Mouse (Mus musculus): Measurements from ENCODE around the gene Prkci. TPM values are rescaled to one million over a fixed set of nuclear protein-coding genes. Genes with fewer than 3 reads are reported as not detected.

Gene Prkci
- polyA plus RNA-seq, 1 experiment from 2014 or later: 43.5 TPM

DNA sequence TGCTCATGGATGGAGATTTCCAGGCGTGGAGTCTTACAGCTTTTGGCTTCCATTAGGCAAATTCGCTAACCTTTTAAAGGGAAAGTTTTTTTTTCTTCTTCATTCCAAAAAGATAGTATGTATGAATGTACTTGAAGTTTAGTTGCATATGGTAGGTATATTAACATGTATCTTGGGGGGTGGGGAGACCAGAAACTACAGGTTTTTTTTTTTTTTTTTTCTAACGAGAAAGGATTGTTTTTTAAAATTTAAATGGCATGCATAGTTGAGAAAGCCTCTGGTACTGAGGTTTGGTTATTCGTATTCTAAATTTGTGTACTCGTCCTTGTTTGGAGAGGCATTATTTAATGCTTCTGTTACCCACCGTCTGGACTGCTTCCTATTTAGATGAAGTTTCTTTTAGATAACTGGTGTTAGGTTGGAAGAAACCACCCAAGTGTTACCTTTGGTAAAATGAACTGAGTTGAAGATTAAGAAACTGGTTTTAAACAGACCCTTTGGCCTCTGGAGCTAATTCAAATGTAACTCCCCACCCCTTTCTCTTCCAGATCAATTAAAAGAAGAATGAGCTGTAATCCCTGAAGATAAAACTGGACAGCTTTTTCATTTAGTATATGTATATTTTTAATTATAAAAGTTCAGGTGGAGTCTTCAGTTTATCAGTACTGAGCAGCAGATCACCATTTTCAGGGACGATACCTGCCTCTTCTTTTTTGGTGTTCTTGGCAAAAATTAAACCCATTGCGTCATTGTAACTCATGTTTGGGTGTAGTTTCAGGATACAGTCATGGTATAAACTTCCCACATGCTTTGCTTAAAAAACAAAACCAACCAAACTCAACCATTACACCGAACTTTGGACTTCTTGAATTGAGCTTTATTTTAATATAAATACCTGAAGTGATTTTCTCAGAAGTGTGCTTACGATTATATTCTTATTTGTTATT is 100.9 kb downstream of the Prkci start:
- peaks cover 48% of the 10 kb centered on the region for H3K4me1 ChIP-seq
- peak overlapping the region; percentile 99 for H3K27ac ChIP-seq (replicated peaks)
- WGBS: 43% methylated on average over 10 of the region's 10 CpGs

DNA sequence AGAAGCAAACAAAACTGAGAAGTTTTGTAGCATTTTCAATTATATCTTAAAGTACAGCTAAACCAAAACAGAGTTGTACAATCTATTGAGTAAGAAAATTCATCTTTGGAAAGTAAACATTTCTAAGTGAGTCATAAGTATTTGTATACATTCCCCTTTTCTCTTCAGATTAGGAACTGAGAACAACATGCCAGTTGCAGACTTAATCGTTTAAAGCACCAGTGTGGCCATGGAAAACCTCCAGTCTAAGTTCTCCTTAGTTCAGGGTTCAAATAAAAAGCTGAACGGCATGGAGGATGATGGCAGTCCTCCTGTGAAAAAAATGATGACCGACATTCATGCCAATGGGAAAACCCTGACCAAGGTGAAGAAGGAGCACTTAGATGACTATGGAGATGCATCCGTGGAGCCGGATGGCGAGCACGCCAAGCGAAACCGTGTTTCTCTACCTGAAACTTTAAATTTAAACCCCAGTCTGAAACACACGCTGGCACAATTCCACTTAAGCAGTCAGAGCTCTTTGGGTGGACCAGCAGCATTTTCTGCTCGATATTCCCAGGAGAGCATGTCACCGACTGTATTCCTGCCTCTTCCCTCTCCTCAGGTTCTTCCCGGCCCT is 101.7 kb downstream of the Prkci start:
- Histone ChIP-seq H3K27ac (replicated peaks) (no peak overlapping the region), H3K4me3 (peak overlapping the region; percentile 98; the same call in 1 of the 2 replicates), H3K4me1 (peaks cover 48% of the 10 kb centered on the region), H3K36me3 (replicated peaks) (peaks cover 29% of the 10 kb centered on the region), H3K9me3 (no peaks in the 10 kb centered on the region), H3K27me3 (replicated peaks; ENCODE audit: low read depth, poor library complexity, severe bottlenecking) (no peaks in the 10 kb centered on the region)
- 89% methylated on average over 13 of the region's 13 CpGs for WGBS
- no peak for DNase-seq (ENCODE audit: low spot score)

More for the DNA sequence above, 100.9 kb downstream of the Prkci start:
- peak overlapping the region; percentile 98 for H3K4me3 ChIP-seq
- no peaks in the 10 kb centered on the region for H3K27me3 ChIP-seq (replicated peaks; ENCODE audit: low read depth, poor library complexity, severe bottlenecking)
- no peak for DNase-seq (ENCODE audit: low spot score)
- H3K9me3 ChIP-seq: no peaks in the 10 kb centered on the region
- H3K36me3 ChIP-seq (replicated peaks): peaks cover 26% of the 10 kb centered on the region

DNA sequence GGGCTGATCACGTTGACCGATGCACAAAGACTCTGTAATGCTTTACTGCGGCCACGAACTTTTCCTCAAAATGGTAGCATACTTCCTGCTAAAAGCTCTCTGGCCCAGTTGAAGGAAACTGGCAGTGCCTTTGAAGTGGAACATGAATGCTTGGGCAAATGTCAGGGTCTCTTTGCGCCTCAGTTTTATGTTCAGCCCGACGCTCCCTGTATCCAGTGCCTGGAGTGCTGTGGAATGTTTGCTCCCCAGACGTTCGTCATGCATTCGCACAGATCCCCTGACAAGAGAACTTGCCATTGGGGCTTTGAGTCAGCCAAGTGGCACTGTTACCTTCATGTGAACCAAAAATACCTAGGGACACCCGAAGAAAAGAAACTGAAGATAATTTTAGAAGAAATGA is 102.4 kb downstream of the Prkci start:
- Histone ChIP-seq H3K9me3 (no peaks in the 10 kb centered on the region), H3K27ac (replicated peaks) (no peak overlapping the region), H3K36me3 (replicated peaks) (peaks cover 30% of the 10 kb centered on the region), H3K4me3 (peak overlapping the region; percentile 34; the same call in 1 of the 2 replicates), H3K27me3 (replicated peaks; ENCODE audit: low read depth, poor library complexity, severe bottlenecking) (no peaks in the 10 kb centered on the region), H3K4me1 (peaks cover 43% of the 10 kb centered on the region)
- DNase-seq (ENCODE audit: low spot score): no peak
- 80% methylated on average over 11 of the region's 11 CpGs for WGBS

DNA sequence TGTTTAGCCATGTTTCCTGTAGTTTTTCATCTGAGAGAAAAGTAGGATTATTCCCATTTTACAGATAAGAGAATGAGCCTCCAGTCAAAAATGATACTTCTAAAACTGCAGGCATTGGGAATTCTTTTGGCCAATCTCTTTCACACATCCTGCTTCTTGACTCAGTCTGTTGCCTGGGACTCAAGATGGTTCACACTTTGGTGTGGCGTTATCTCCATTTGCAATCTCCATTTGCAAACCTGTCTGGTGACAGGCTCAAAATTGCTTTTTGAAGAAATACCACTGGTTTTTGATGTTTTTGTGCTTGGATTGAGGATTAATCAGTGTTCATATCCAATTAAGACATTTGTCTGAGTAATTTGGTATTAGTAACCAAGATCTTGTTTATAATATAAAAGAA is 103.0 kb downstream of the Prkci start:
- Histone ChIP-seq H3K4me1 (peaks cover 39% of the 10 kb centered on the region), H3K4me3 (peak overlapping the region; percentile 34; the same call in 1 of the 2 replicates), H3K27ac (replicated peaks) (no peak overlapping the region), H3K9me3 (no peaks in the 10 kb centered on the region), H3K36me3 (replicated peaks) (peaks cover 35% of the 10 kb centered on the region), H3K27me3 (replicated peaks; ENCODE audit: low read depth, poor library complexity, severe bottlenecking) (no peaks in the 10 kb centered on the region)
- no peak for DNase-seq (ENCODE audit: low spot score)
- 88% methylated on average over 1 of the region's 1 CpGs for WGBS

DNA sequence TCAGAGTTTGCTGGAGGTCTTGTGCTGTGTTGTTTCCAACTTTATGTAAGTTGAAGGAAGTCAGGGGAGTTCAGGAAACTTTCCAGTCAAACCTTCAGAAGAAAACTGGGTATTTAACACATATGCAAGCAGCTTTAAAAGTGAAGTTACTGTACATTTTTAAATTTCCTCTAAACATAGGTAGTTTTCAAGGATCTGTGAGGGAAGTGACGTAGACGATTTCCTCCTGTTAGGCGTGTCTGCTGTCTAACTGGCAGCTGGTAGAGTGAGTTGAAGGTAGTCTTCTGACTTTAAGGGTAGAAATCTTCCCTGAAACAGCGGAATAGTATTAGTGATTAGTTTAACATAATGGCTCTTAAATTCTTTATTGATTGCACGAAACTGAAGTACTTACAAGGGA is 104.5 kb downstream of the Prkci start:
- no peaks in the 10 kb centered on the region for H3K27me3 ChIP-seq (replicated peaks; ENCODE audit: low read depth, poor library complexity, severe bottlenecking)
- 87% methylated on average over 5 of the region's 5 CpGs for WGBS

DNA sequence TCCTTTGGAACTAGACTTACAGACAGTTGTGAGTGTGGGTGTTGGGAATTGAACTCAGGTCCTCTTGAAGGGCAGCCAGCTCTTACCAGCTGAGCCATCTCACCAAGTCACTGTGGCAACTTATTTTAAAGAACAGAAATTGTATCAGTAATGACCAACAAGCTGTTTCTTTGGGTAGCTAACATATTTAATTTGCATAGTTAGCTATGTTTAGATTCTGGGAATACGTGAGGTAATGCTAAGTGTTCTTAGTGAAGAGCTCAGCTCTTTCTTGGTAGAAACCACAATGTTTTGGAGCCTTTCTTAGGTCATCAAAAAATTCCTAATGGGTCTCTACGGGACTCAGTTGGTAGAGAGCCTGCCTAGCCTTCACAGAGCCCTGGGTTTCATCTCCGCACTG is 105.3 kb downstream of the Prkci start:
- Histone ChIP-seq H3K36me3 (replicated peaks) (peaks cover 46% of the 10 kb centered on the region), H3K27me3 (replicated peaks; ENCODE audit: low read depth, poor library complexity, severe bottlenecking) (no peaks in the 10 kb centered on the region), H3K4me1 (peaks cover 39% of the 10 kb centered on the region), H3K9me3 (no peaks in the 10 kb centered on the region), H3K4me3 (no peak overlapping the region), H3K27ac (replicated peaks) (no peak overlapping the region)
- no peak for DNase-seq (ENCODE audit: low spot score)
- WGBS: 96% methylated on average over 3 of the region's 3 CpGs

More for the DNA sequence above, 104.5 kb downstream of the Prkci start:
- Histone ChIP-seq H3K36me3 (replicated peaks) (peaks cover 40% of the 10 kb centered on the region), H3K4me1 (peaks cover 39% of the 10 kb centered on the region), H3K9me3 (no peaks in the 10 kb centered on the region), H3K27ac (replicated peaks) (no peak overlapping the region), H3K4me3 (peak overlapping the region; percentile 34; the same call in 1 of the 2 replicates)
- no peak for DNase-seq (ENCODE audit: low spot score)

Small RNA genes lying within 50 kb of the gene (microRNA-seq; reads per million reads assigned to microRNA genes)
- gene Mir7008: not detected

Other genes with a start within 250 kb of the Prkci start
- not detected in 2 replicates for gene Samd7, start 249.5 kb upstream of the Prkci start, polyA plus RNA-seq (2016; fragmentation: Nextera tagmentation; extraction: Ambion mirVana)
- 44.8 and 58.1 TPM in 2 replicates for gene Sec62, start 202.9 kb upstream of the Prkci start, polyA plus RNA-seq (2016; fragmentation: Nextera tagmentation; extraction: Ambion mirVana)
- gene Gpr160, start 139.8 kb upstream of the Prkci start, polyA plus RNA-seq (2016; fragmentation: Nextera tagmentation; extraction: Ambion mirVana): 1.2 and 1.6 TPM in 2 replicates
- 4.1 and 4.8 TPM in 2 replicates for gene Phc3, start 26.3 kb upstream of the Prkci start, polyA plus RNA-seq (2016; fragmentation: Nextera tagmentation; extraction: Ambion mirVana)
- gene Skil, start 99.3 kb downstream of the Prkci start, polyA plus RNA-seq (2016; fragmentation: Nextera tagmentation; extraction: Ambion mirVana): 32.5 and 33.6 TPM in 2 replicates
- 11.2 and 19.4 TPM in 2 replicates for gene Cldn11, start 154.2 kb downstream of the Prkci start, polyA plus RNA-seq (2016; fragmentation: Nextera tagmentation; extraction: Ambion mirVana)

All from embryonic facial prominence, embryonic 10.5 days (tissue).